In the genomic region with DNA sequence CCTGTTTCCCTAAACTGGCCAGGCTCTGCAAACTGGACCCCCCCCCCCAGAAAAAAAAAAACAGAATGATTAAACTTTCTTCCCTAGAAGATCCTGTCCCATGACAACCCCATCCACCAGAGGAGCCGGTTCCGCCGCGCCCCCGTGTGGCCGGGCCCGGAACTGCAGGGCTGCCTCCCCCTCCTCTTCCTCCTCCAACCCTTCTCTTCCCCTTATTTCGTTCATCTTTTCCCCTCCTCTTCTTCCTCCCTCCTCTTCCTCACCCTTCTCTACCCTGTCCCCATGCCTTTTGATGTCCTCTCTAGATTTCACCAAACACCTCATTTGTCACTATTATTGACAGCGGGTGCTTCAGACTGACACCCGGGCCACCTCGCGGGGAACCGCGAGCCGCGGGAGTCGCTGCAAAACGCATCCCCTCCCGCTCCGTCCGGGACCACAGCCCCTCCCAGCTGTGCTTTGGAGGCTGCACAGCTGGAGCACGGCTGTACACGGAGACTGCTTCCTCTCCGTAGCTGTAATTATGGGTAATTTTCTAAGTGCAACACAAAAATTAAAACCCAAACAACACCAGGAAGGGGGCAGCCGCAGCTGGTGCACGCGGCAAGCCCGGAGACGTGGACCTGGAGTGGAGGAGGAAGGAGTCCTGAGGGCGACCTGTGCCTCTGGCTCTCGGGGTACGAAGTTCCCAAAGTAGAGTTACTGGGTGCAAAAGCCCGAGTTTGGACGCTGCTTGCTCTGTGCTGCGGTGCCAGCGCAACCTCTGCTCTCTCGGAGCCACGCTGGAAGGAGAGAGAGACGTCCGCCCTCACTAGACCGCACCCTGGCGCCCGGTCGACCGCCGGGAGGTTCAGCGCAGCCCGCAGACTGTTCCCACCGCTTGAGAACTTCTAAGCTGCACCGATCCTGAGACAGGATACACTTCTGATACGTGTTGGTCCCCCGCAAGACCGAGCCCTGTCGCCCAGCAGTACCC, we compare ENCODE assay signal across 8 mouse cellular contexts. TPM values are rescaled to one million over a fixed set of nuclear protein-coding genes. Genes with fewer than 3 reads are reported as not detected.
DNase-seq lines count a peak whose midpoint lies in the region; ATAC-seq lines count a peak whose summit lies in the region.

No protein-coding gene starts in this region.

- H3K36me3 ChIP-seq in hindbrain, embryonic 16.5 days (ENCODE audit: control insufficient read depth, insufficient read depth, low read length) = no peaks in the 10 kb centered on the region
- no peaks in the 10 kb centered on the region for H3K36me3 ChIP-seq in limb, embryonic 11.5 days (ENCODE audit: control insufficient read depth, insufficient read depth, low read length)
- H3K36me3 ChIP-seq in midbrain, embryonic 10.5 days = no peaks in the 10 kb centered on the region

- H3K4me2 ChIP-seq in hindbrain, embryonic 16.5 days (ENCODE audit: low read length) = peak overlapping the region; percentile 81
- peak overlapping the region; percentile 77 for H3K4me2 ChIP-seq in limb, embryonic 11.5 days (ENCODE audit: low read depth, severe bottlenecking)

- H3K27ac ChIP-seq in hindbrain, embryonic 16.5 days (ENCODE audit: low read depth, low read length) = peak overlapping the region; percentile 70
- H3K27ac ChIP-seq in limb, embryonic 11.5 days (replicated peaks; ENCODE audit: low read depth, low read length) = peak overlapping the region; percentile 100
- peak overlapping the region; percentile 92 for H3K27ac ChIP-seq in midbrain, embryonic 10.5 days (replicated peaks)

- 0 out of 2 replicates have a peak, but pooled peaks have one; percentile 9 for ATAC-seq in hindbrain, embryonic 16.5 days
- ATAC-seq in limb, embryonic 11.5 days (ENCODE audit: insufficient number of reproducible peaks, low FRiP score, low TSS enrichment, low read depth) = no peak

- under 1% methylated on average over 51 of the region's 54 CpGs for WGBS in hindbrain, embryonic 16.5 days
- WGBS in limb, embryonic 11.5 days = under 1% methylated on average over 54 of the region's 54 CpGs
- WGBS in midbrain, embryonic 10.5 days = under 1% methylated on average over 54 of the region's 54 CpGs

- H3K4me3 ChIP-seq in hindbrain, embryonic 16.5 days (ENCODE audit: low read length) = peak overlapping the region; percentile 39
- H3K4me3 ChIP-seq in limb, embryonic 11.5 days (ENCODE audit: low read depth, low read length) = peak overlapping the region; percentile 42
- peak overlapping the region; percentile 76 for H3K4me3 ChIP-seq in midbrain, embryonic 10.5 days

- peak overlapping the region; percentile 60 for H3K9ac ChIP-seq in hindbrain, embryonic 16.5 days (ENCODE audit: low read depth, low read length)
- peak overlapping the region; percentile 65 for H3K9ac ChIP-seq in limb, embryonic 11.5 days (ENCODE audit: low read length)

- DNase-seq in layer of hippocampus, adult 11-12 months (ENCODE audit: low spot score) = peak; percentile 83
- DNase-seq in layer of hippocampus, adult 9-11 months = no peak
- DNase-seq in cerebellum, postnatal 25 days = peak; percentile 83 to 90
- DNase-seq in gastrocnemius, adult 8-10 months (ENCODE audit: low spot score in 2 of 2) = peak; percentile 74 to 82
- DNase-seq in limb, embryonic 11.5 days (ENCODE audit: low spot score) = peak; percentile 94
- DNase-seq in midbrain, embryonic 10.5 days (ENCODE audit: low spot score) = peak; percentile 90
- DNase-seq in spleen, postnatal 4 days (ENCODE audit: low spot score in 2 of 2) = peak; percentile 88 to 98

- no peaks in the 10 kb centered on the region for H3K27me3 ChIP-seq in hindbrain, embryonic 16.5 days (replicated peaks; ENCODE audit: control insufficient read depth, insufficient read depth, low read length)
- H3K27me3 ChIP-seq in limb, embryonic 11.5 days (ENCODE audit: control insufficient read depth, insufficient read depth, low read length) = no peaks in the 10 kb centered on the region
- H3K27me3 ChIP-seq in midbrain, embryonic 10.5 days (ENCODE audit: low read depth, poor library complexity, severe bottlenecking) = peaks cover 21% of the 10 kb centered on the region

- H3K4me1 ChIP-seq in hindbrain, embryonic 16.5 days (ENCODE audit: control insufficient read depth, insufficient read depth, low read depth, low read length) = peaks cover 46% of the 10 kb centered on the region
- peaks cover 23% of the 10 kb centered on the region for H3K4me1 ChIP-seq in limb, embryonic 11.5 days (ENCODE audit: control insufficient read depth, insufficient read depth, low read length)
- peaks cover 68% of the 10 kb centered on the region for H3K4me1 ChIP-seq in midbrain, embryonic 10.5 days

- no peaks in the 10 kb centered on the region for H3K9me3 ChIP-seq in hindbrain, embryonic 16.5 days (ENCODE audit: control insufficient read depth, low read length)
- H3K9me3 ChIP-seq in limb, embryonic 11.5 days (ENCODE audit: control insufficient read depth, low read length) = no peaks in the 10 kb centered on the region
- no peaks in the 10 kb centered on the region for H3K9me3 ChIP-seq in midbrain, embryonic 10.5 days (replicated peaks)

RNA-seq across cellular contexts. Expression of gene Ssbp4, which starts 2.4 kb away (rescaled TPM):
- total RNA-seq in gastrocnemius, adult 8-10 months (2022) = 10 to 100 TPM in 3 of 4 experiments, 1 to 10 TPM in 1; 8.5 to 19.2 (median 10.4) TPM
- 148 and 157 TPM in 2 replicates for polyA plus RNA-seq in hindbrain, embryonic 16.5 days (2015; fragmentation: Nextera tagmentation; extraction: Ambion mirVana)
- 167 and 177 TPM in 2 replicates for polyA plus RNA-seq in limb, embryonic 11.5 days (2014; fragmentation: Nextera tagmentation; extraction: Ambion mirVana)
- polyA plus RNA-seq in midbrain, embryonic 10.5 days (2016; fragmentation: Nextera tagmentation; extraction: Ambion mirVana) = 73.3 and 78.8 TPM in 2 replicates

RNA-seq across cellular contexts. Expression of gene Lrrc25, which starts 4.9 kb away (rescaled TPM):
- under 1 TPM in 3 of 4 experiments, not detected in 1; 0.17 to 0.49 (median 0.22) TPM for total RNA-seq in gastrocnemius, adult 8-10 months (2022)
- polyA plus RNA-seq in hindbrain, embryonic 16.5 days (2015; fragmentation: Nextera tagmentation; extraction: Ambion mirVana) = 1.1 and 1.6 TPM in 2 replicates
- 0.57 TPM in 2 replicates for polyA plus RNA-seq in limb, embryonic 11.5 days (2014; fragmentation: Nextera tagmentation; extraction: Ambion mirVana)
- polyA plus RNA-seq in midbrain, embryonic 10.5 days (2016; fragmentation: Nextera tagmentation; extraction: Ambion mirVana) = 1.1 and 1.2 TPM in 2 replicates

RNA-seq across cellular contexts. Expression of gene Isyna1, which starts 16.9 kb away (rescaled TPM):
- total RNA-seq in gastrocnemius, adult 8-10 months (2022) = 1 to 10 TPM; 1.9 to 3.4 (median 2.4) TPM
- polyA plus RNA-seq in hindbrain, embryonic 16.5 days (2015; fragmentation: Nextera tagmentation; extraction: Ambion mirVana) = 150 and 164 TPM in 2 replicates
- 100 and 114 TPM in 2 replicates for polyA plus RNA-seq in limb, embryonic 11.5 days (2014; fragmentation: Nextera tagmentation; extraction: Ambion mirVana)
- polyA plus RNA-seq in midbrain, embryonic 10.5 days (2016; fragmentation: Nextera tagmentation; extraction: Ambion mirVana) = 126 and 137 TPM in 2 replicates

RNA-seq across cellular contexts. Expression of gene Gdf15, which starts 21.2 kb away (rescaled TPM):
- under 1 TPM in 1 of 4 experiments, not detected in 3; 0.24 TPM for total RNA-seq in gastrocnemius, adult 8-10 months (2022)
- 0.11 and 0.48 TPM in 2 replicates for polyA plus RNA-seq in hindbrain, embryonic 16.5 days (2015; fragmentation: Nextera tagmentation; extraction: Ambion mirVana)
- polyA plus RNA-seq in limb, embryonic 11.5 days (2014; fragmentation: Nextera tagmentation; extraction: Ambion mirVana) = 0.15 TPM in 1 of 2 replicates, not detected in the other
- not detected in 2 replicates for polyA plus RNA-seq in midbrain, embryonic 10.5 days (2016; fragmentation: Nextera tagmentation; extraction: Ambion mirVana)

RNA-seq across cellular contexts. Expression of gene Pgpep1, which starts 49.1 kb away (rescaled TPM):
- total RNA-seq in gastrocnemius, adult 8-10 months (2022) = 10 to 100 TPM; 13.6 to 19.0 (median 15.7) TPM
- polyA plus RNA-seq in hindbrain, embryonic 16.5 days (2015; fragmentation: Nextera tagmentation; extraction: Ambion mirVana) = 78.3 and 87.6 TPM in 2 replicates
- 48.9 and 59.4 TPM in 2 replicates for polyA plus RNA-seq in limb, embryonic 11.5 days (2014; fragmentation: Nextera tagmentation; extraction: Ambion mirVana)
- polyA plus RNA-seq in midbrain, embryonic 10.5 days (2016; fragmentation: Nextera tagmentation; extraction: Ambion mirVana) = 51.8 and 89.7 TPM in 2 replicates
